ENCODE assay signal across 8 mouse cellular contexts in the genomic region with DNA sequence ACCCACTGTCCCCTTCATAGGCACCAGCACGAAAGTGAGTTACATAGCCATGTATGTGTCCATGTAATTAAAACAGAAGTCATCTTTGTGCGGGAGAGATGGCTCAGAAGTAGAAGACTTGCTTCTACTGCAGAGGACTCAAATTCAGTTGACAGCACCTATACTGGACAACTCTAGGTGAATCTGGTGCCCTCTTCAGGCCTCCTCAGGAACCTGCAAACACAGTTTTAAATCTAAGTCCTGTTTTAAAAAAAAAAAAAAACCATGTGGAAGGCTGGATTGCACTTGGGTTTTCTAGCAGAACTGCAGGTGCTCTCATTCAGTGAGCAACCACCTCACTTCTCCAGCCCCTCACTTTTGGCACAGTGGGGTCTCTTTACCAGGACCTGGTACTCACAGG. TPM values are rescaled to one million over a fixed set of nuclear protein-coding genes. Genes with fewer than 3 reads are reported as not detected.
DNase-seq lines count a peak whose midpoint lies in the region; ATAC-seq and TF ChIP-seq lines count a peak whose summit lies in the region.

No protein-coding gene starts in this region.

- no peaks in the 10 kb centered on the region for H3K27me3 ChIP-seq in thymus, adult 2 months (ENCODE audit: control insufficient read depth, insufficient read depth, low read length)

- ATAC-seq in megakaryocyte, adult 5-6 weeks (ENCODE audit: poor library complexity, severe bottlenecking): peak; percentile 51

- intact Hi-C loops in gastrocnemius, adult 2 months (cut with DNase I): loop anchor here (5.0 kb wide), 1 partner anchor 192 kb away; no protein-coding TSS in a partner anchor

- TF ChIP-seq CTCF in gastrocnemius, adult 2 months (IDR thresholded peaks at IDR 0.05): peak; percentile 66
- no peak for TF ChIP-seq CTCF in thymus, adult 2 months (IDR thresholded peaks at IDR 0.05; ENCODE audit: borderline replicate concordance, control insufficient read depth, extremely low read depth, insufficient read depth, low read length, poor library complexity)

- no peak for TF ChIP-seq POLR2A in thymus, adult 2 months (IDR thresholded peaks at IDR 0.05; ENCODE audit: control insufficient read depth, extremely low read depth, insufficient read depth, low read length, poor library complexity)

- H3K27ac ChIP-seq in gastrocnemius, adult 2 months: no peak overlapping the region
- no peak overlapping the region for H3K27ac ChIP-seq in thymus, adult 2 months (ENCODE audit: control insufficient read depth, insufficient read depth, low read length)

- peaks cover 13% of the 10 kb centered on the region for H3K4me1 ChIP-seq in thymus, adult 2 months (replicated peaks; ENCODE audit: control insufficient read depth, insufficient read depth, low read length)

- no peak overlapping the region for H3K4me3 ChIP-seq in gastrocnemius, adult 2 months
- no peak overlapping the region for H3K4me3 ChIP-seq in thymus, adult 2 months (ENCODE audit: control insufficient read depth, insufficient read depth, low read length)

- no peaks in the 10 kb centered on the region for H3K36me3 ChIP-seq in thymus, adult 2 months (ENCODE audit: control insufficient read depth, insufficient read depth, low read length)

- DNase-seq in gastrocnemius, adult 2 months: no peak
- DNase-seq in gastrocnemius, postnatal 25 days: no peak
- peak; percentile 54 for DNase-seq in thymus, adult 2 months
- no peak for DNase-seq in thymus, adult 18-20 months
- DNase-seq in induced T-regulatory cell, adult 2 months (ENCODE audit: low read depth): peak; percentile 49
- no peak for DNase-seq in spleen, postnatal 4 days (ENCODE audit: low spot score in 2 of 2)
- DNase-seq in right cerebral cortex, postnatal 25 days: no peak

- 64% methylated on average over 2 of the region's 2 CpGs for WGBS in thymus, adult 2 months

RNA-seq across cellular contexts. Expression of a gene that starts 16.1 kb away (rescaled TPM):
- total RNA-seq in gastrocnemius, adult 2 months (2021): 1 to 10 TPM; 4.4 to 7.0 TPM
- 1 to 10 TPM; 5.1 to 5.2 TPM for total RNA-seq in gastrocnemius, postnatal 25 days (2021)
- 7.4 and 8.5 TPM in 2 replicates for polyA plus RNA-seq in thymus, adult 2 months (2012; rRNA removed)
- total RNA-seq in megakaryocyte, adult 5-6 weeks (2015): 5.4 and 6.6 TPM in 2 replicates
- 5.1 and 7.4 TPM in 2 replicates for total RNA-seq in megakaryocyte, adult 5-6 weeks (2017)

Comparison
In these comparisons a context has a peak if more than half of its experiments do, and no peak if none do; other contexts are left out.
1. DNase-seq: peak in thymus, adult 2 months (single experiment) and induced T-regulatory cell, adult 2 months (single experiment); none in gastrocnemius, adult 2 months (single experiment), gastrocnemius, postnatal 25 days (single experiment), thymus, adult 18-20 months (0 of 2), spleen, postnatal 4 days (0 of 2) and right cerebral cortex, postnatal 25 days (single experiment).